Mouse (Mus musculus): ENCODE measurements at regions not wholly inside any gene's neighbourhood (a gene's known extent, or its start where the extent isn't known, plus 50 kb on each side); places are given as distances from the start of the nearest gene placed in this dataset.

GRCm38 (mm10) chr14:100727701-100728100 is 443.2 kb upstream of the Klf12 start:
- TF ChIP-seq CHD2 (IDR thresholded peaks at IDR 0.05; ENCODE audit: low read depth, low read length) (no peak), MAFK (IDR thresholded peaks at IDR 0.05; ENCODE audit: insufficient read depth, low read depth, low read length) (no peak), HCFC1 (IDR thresholded peaks at IDR 0.05; ENCODE audit: borderline replicate concordance, insufficient read depth, low read length) (no peak)

All from ES-E14 (cell line).